Mouse (Mus musculus): Measurements from ENCODE around the gene Fdxacb1. TPM values are rescaled to one million over a fixed set of nuclear protein-coding genes. Genes with fewer than 3 reads are reported as not detected.

The Fdxacb1 gene
- total and polyA plus RNA-seq, 2 experiments from 2014 or later = 9.2 to 9.7 TPM

GRCm38 (mm10) chr9:50732560-50732959 is 35.5 kb upstream of the Fdxacb1 start:
- DNase-seq (ENCODE audit: low spot score) = no peak
- Histone ChIP-seq H3K36me3 (ENCODE audit: insufficient read depth, low read length) (no peaks in the 10 kb centered on the region), H3K4me1 (ENCODE audit: insufficient read depth, low read length) (no peaks in the 10 kb centered on the region), H3K4me2 (ENCODE audit: low read depth, low read length, poor library complexity, severe bottlenecking) (no peak overlapping the region), H3K27ac (ENCODE audit: low read depth, low read length) (no peak overlapping the region), H3K4me3 (ENCODE audit: low read depth, low read length) (no peak overlapping the region), H3K9ac (replicated peaks; ENCODE audit: low read length, poor library complexity, severe bottlenecking) (no peak overlapping the region), H3K27me3 (ENCODE audit: insufficient read depth, low read length) (no peaks in the 10 kb centered on the region), H3K9me3 (ENCODE audit: low read length) (no peaks in the 10 kb centered on the region)
- TF ChIP-seq CTCF (IDR thresholded peaks at IDR 0.05) = no peak
- WGBS = 10% methylated on average over 4 of the region's 4 CpGs
- no peak for ATAC-seq (ENCODE audit: low FRiP score)

DNA sequence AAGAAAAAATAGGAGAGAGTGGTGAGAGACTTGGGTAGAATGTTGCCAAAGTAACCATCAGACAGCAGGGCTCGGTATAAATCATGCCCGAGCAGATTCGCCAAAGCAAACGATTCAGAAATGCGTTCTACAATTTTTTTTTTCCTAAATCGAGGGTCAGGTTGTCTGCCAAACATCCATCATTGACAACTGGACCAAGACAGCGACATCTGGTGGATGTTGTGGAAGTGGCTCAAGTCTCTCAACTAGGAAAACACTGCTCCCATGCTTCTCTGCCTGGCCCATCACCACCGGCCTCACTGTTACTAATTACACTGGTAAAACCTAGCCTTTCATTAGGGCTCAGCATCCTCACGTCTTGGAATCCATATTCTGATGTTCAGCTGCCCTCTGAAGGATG is 33.0 kb upstream of the Fdxacb1 start:
- no peak overlapping the region for H3K9ac ChIP-seq (replicated peaks; ENCODE audit: low read length, poor library complexity, severe bottlenecking)
- no peak overlapping the region for H3K4me3 ChIP-seq (ENCODE audit: low read depth, low read length)

GRCm38 (mm10) chr9:50738914-50739870 is 28.8 kb upstream of the Fdxacb1 start, which contains the start of gene Dixdc1:
Dixdc1 (minus strand) TSS chr9:50739517.
- Histone ChIP-seq H3K27ac (ENCODE audit: low read depth, low read length) (no peak within 1 kb of the TSS), H3K27me3 (ENCODE audit: insufficient read depth, low read length) (no peaks in the 10 kb centered on the region), H3K9ac (replicated peaks; ENCODE audit: low read length, poor library complexity, severe bottlenecking) (no peak within 1 kb of the TSS), H3K36me3 (ENCODE audit: insufficient read depth, low read length) (no peaks in the 10 kb centered on the region), H3K4me2 (ENCODE audit: low read depth, low read length, poor library complexity, severe bottlenecking) (peak within 1 kb of the TSS; percentile 62), H3K4me3 (ENCODE audit: low read depth, low read length) (peak within 1 kb of the TSS; percentile 40), H3K9me3 (ENCODE audit: low read length) (no peaks in the 10 kb centered on the region), H3K4me1 (ENCODE audit: insufficient read depth, low read length) (no peaks in the 10 kb centered on the region)
- no peak for TF ChIP-seq CTCF (IDR thresholded peaks at IDR 0.05)
- DNase-seq (ENCODE audit: low spot score) (peak; percentile 93), ATAC-seq (ENCODE audit: low FRiP score) (peak; percentile 95)
- 13% methylated on average over 36 of the region's 36 CpGs for WGBS

More for the DNA sequence above, 33.0 kb upstream of the Fdxacb1 start:
- ATAC-seq (ENCODE audit: low FRiP score) = no peak
- no peak overlapping the region for H3K27ac ChIP-seq (ENCODE audit: low read depth, low read length)
- peak; percentile 80 for DNase-seq (ENCODE audit: low spot score)
- H3K27me3 ChIP-seq (ENCODE audit: insufficient read depth, low read length) = no peaks in the 10 kb centered on the region
- peak; percentile 85 for TF ChIP-seq CTCF (IDR thresholded peaks at IDR 0.05)
- no peaks in the 10 kb centered on the region for H3K9me3 ChIP-seq (ENCODE audit: low read length)
- 2% methylated on average over 9 of the region's 9 CpGs for WGBS
- H3K4me1 ChIP-seq (ENCODE audit: insufficient read depth, low read length) = no peaks in the 10 kb centered on the region
- H3K4me2 ChIP-seq (ENCODE audit: low read depth, low read length, poor library complexity, severe bottlenecking) = no peak overlapping the region
- no peaks in the 10 kb centered on the region for H3K36me3 ChIP-seq (ENCODE audit: insufficient read depth, low read length)

DNA sequence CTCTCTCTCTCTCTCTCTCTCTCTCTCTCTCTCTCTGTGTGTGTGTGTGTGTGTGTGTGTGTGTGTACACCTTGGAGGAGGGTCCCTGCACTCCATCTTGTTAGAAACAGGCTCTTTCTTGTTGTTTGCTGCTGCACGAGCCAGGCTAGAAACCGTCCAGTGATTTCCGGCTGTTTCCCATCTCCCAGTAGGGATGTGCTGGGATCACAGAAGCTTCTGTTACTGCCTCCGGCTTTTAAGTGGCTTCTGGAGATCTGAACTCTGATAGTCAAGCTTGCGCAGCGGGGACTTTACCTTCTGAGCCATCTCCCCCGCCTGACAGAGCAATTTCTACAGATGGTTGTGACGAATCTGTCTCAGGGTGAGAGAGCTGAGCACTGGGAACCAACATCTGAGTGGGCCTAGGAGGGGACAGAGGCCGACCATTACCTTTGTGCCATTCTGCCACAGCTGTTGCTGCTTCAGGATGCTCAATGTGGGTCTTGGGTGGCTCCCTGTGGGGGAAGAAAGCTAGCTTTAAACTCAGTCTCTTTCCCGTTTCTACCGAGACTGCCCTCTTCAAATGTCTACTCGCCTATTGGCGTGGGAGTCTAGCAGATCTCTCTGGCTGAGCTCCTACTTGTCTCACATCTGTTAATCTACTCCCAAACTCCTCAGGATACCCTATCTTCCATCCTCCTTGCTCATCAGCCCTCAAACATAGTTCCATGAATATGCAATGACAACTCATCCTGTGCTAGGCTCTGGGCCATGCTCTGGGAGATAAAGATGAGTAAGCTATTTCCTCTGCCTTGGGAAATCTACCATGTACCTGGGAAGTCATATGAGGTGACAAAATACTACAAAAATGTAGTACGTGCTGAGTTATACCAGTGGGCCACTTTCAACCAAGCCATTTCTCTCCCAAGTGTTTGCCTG is 26.9 kb upstream of the Fdxacb1 start:
- ATAC-seq (ENCODE audit: low FRiP score) (no peak), DNase-seq (ENCODE audit: low spot score) (no peak)
- 86% methylated on average over 14 of the region's 14 CpGs for WGBS
- Histone ChIP-seq H3K4me2 (ENCODE audit: low read depth, low read length, poor library complexity, severe bottlenecking) (no peak overlapping the region), H3K4me3 (ENCODE audit: low read depth, low read length) (no peak overlapping the region), H3K27me3 (ENCODE audit: insufficient read depth, low read length) (no peaks in the 10 kb centered on the region), H3K27ac (ENCODE audit: low read depth, low read length) (no peak overlapping the region), H3K9me3 (ENCODE audit: low read length) (no peaks in the 10 kb centered on the region), H3K4me1 (ENCODE audit: insufficient read depth, low read length) (no peaks in the 10 kb centered on the region), H3K36me3 (ENCODE audit: insufficient read depth, low read length) (no peaks in the 10 kb centered on the region), H3K9ac (replicated peaks; ENCODE audit: low read length, poor library complexity, severe bottlenecking) (no peak overlapping the region)
- TF ChIP-seq CTCF (IDR thresholded peaks at IDR 0.05) = no peak

- Histone ChIP-seq H3K4me1 (ENCODE audit: insufficient read depth, low read length) (no peaks in the 10 kb centered on the region), H3K27me3 (ENCODE audit: insufficient read depth, low read length) (no peaks in the 10 kb centered on the region), H3K9ac (replicated peaks; ENCODE audit: low read length, poor library complexity, severe bottlenecking) (no peak overlapping the region), H3K9me3 (ENCODE audit: low read length) (no peaks in the 10 kb centered on the region), H3K4me2 (ENCODE audit: low read depth, low read length, poor library complexity, severe bottlenecking) (no peak overlapping the region), H3K36me3 (ENCODE audit: insufficient read depth, low read length) (no peaks in the 10 kb centered on the region), H3K27ac (ENCODE audit: low read depth, low read length) (no peak overlapping the region), H3K4me3 (ENCODE audit: low read depth, low read length) (no peak overlapping the region)
- ATAC-seq (ENCODE audit: low FRiP score) (no peak), DNase-seq (ENCODE audit: low spot score) (no peak)
- no peak for TF ChIP-seq CTCF (IDR thresholded peaks at IDR 0.05)
- WGBS = 92% methylated on average over 3 of the region's 3 CpGs
Observed at GRCm38 (mm10) chr9:50742261-50742660, 25.8 kb upstream of the Fdxacb1 start.

Data from midbrain, postnatal 0 days (tissue).